Mouse (Mus musculus) heart, embryonic 13.5 days (tissue): Measurements from ENCODE around the gene Cyp4a12b. TPM values are rescaled to one million over a fixed set of nuclear protein-coding genes. Genes with fewer than 3 reads are reported as not detected.

Source experiments
- polyA plus RNA-seq: library from polyadenylated mRNA; unstranded; fragments of >200 nt; fragmentation: Nextera tagmentation; extraction: Ambion mirVana; gene quantifications from 2 replicates; pipeline ENCODE4 v1.2.1, GENCODE M21; 2015

The Cyp4a12b gene
- polyA plus RNA-seq, 1 experiment from 2014 or later, result not detected

Other genes starting within 250 kb of the Cyp4a12b start
- not detected in 2 replicates for gene Cyp4a29, start 169.5 kb upstream of the Cyp4a12b start, polyA plus RNA-seq
- gene Cyp4a12a, start 112.6 kb upstream of the Cyp4a12b start, polyA plus RNA-seq, result not detected in 2 replicates
- gene Cyp4a30b, start 41.0 kb downstream of the Cyp4a12b start, polyA plus RNA-seq, result not detected in 2 replicates
- gene Cyp4a14, start 84.5 kb downstream of the Cyp4a12b start, polyA plus RNA-seq, result not detected in 2 replicates
- gene Cyp4a10, start 106.6 kb downstream of the Cyp4a12b start, polyA plus RNA-seq, result not detected in 2 replicates
- not detected in 2 replicates for gene Cyp4a31, start 152.0 kb downstream of the Cyp4a12b start, polyA plus RNA-seq
- gene Cyp4a32, start 189.3 kb downstream of the Cyp4a12b start, polyA plus RNA-seq, result not detected in 2 replicates
- gene Cyp4b1, start 236.1 kb downstream of the Cyp4a12b start, polyA plus RNA-seq, result 1.2 and 2.0 TPM in 2 replicates